Mouse (Mus musculus): ENCODE results near the gene Cpxm1.

DNA sequence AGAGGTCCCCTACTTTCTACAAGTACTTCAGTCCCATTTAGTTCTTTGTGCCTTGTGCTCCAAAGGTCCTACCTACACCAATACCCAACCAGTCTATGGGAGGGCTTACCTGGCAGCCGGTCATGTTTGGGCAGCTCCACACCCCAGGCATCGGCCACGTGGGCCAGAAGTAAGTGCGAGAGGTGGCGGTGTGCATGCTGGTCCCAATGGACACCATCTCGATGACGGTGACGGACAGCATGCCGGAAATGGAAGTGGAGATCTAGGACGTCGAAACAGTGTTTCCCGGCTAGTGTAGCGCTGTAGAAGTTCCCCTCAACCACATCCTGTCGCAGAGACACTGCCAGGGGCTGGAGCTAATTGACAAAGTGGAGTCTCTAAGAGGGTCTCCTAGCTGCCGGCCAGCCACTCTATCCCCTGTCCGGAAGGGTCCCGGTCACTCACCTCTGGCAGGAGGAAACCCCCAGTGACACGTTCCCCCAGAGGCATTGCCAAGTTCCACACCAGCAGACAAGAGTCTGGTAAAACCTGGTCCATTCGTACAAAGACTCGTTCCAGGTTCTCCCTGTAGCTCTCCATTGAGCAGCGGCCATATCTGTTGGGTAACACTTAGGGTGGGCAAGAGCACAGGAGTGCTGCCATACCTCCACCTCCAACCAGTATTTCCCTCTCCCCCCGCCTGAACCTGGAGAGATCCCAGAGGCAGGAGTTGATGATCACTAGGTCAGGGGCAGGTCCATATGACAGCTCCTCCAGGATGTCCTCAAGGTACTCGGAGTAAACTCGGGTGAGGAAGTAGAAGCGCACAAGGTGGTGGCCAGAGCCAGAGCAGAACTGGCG, 24.6 kb upstream of the Cpxm1 start:
- TF ChIP-seq CTCF (IDR thresholded peaks at IDR 0.05; ENCODE audit: control insufficient read depth, insufficient read depth, insufficient replicate concordance, low read depth, low read length): no peak
- no peak for TF ChIP-seq POLR2A (IDR thresholded peaks at IDR 0.05; ENCODE audit: control insufficient read depth, low read depth, low read length)

Measured in testis, adult 2 months (tissue).